Mouse (Mus musculus): ENCODE data around the gene Fgr.

DNA sequence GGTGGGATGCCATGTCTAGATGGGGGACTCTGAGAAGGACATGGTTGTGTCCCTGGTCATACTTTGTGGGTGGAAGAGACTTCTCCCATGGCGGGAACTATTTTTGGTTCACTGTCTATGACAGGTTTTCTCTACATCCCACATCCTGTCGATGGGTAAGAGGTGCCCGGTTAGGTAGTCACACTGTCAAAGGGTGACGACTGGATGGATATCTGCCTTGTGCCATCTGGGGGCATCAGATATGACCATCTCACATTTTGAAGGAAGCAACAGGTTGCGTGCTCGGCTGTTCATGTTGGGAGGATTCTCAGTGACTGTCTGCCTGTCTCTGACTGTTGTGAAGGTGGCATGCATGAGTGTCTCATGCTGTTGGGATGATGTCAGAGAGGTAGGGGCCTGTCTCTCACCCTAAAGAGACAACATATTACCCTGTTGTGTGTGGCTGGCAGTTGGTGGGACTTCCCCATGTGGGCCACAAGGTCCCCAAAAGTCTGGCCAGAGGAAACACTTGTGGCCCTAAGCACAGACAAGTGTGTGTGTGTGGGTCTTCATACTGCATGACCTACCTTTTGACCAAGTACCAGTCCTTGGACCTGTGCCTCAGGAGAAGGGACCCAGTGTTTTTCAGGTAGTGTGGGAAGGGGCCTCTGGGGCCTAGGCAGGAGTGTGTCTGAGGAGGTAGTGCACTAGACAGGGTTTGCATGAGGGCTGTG lies 77.1 kb downstream of the Fgr start:
- no peak for TF ChIP-seq CTCF (conservative IDR thresholded peaks at IDR 0.05; ENCODE audit: low read length)
- no peak for TF ChIP-seq NANOG (IDR thresholded peaks at IDR 0.05; ENCODE audit: borderline replicate concordance, low read length)

Data from E14TG2a.4 (cell line).